Mouse (Mus musculus) liver, adult 2 months (tissue): Measurements from ENCODE around the gene Mtg2.

Experiments used
- CTCF ChIP-seq: fragments of 200-500 bp; IDR thresholded peaks from 2 replicates; pipeline ENCODE4 v1.5.1; 2011; ENCODE audit warnings: low read depth, low read length, control low read depth
- POLR2A ChIP-seq: fragments of 200-500 bp; IDR thresholded peaks from 2 replicates; pipeline ENCODE4 v1.6.1; 2011; ENCODE audit warnings: low read length, control low read depth; ENCODE audit not compliant: insufficient read depth; ENCODE audit errors: extremely low read depth

GRCm38 (mm10) chr2:180063338-180064131 is 6.9 kb upstream of the Mtg2 start:
- TF ChIP-seq CTCF (no peak), POLR2A (no peak)
